Comparison of ENCODE assay signal across 14 mouse cellular contexts in genomic region chr10:83378083-83378833, GRCm38 (mm10). TPM values are rescaled to one million over a fixed set of nuclear protein-coding genes. Genes with fewer than 3 reads are reported as not detected.
DNase-seq lines count a peak whose midpoint lies in the region; ATAC-seq and TF ChIP-seq lines count a peak whose summit lies in the region.
"Had no signal": no experiment of that assay in that cellular context is flagged by ENCODE, and none has a peak within 500 bp of the region (broad histone marks: within the 10 kb centered on the region; RNA-seq: fewer than 3 reads in every experiment).

No protein-coding gene starts in this region.

- peaks cover 25% of the 10 kb centered on the region for H3K4me1 ChIP-seq in heart, embryonic 13.5 days
- no peaks in the 10 kb centered on the region; the same call in 1 of the 2 replicates for H3K4me1 ChIP-seq in lung, embryonic 14.5 days (ENCODE audit: insufficient read depth)
- H3K4me1 ChIP-seq: hindbrain, embryonic 12.5 days had no signal

- no peaks in the 10 kb centered on the region for H3K9me3 ChIP-seq in heart, embryonic 13.5 days
- no peaks in the 10 kb centered on the region for H3K9me3 ChIP-seq in lung, embryonic 14.5 days (ENCODE audit: low read depth, low read length)
- H3K9me3 ChIP-seq: hindbrain, embryonic 12.5 days had no signal

- H3K27ac ChIP-seq in heart, embryonic 13.5 days (replicated peaks) = peak overlapping the region; percentile 59
- H3K27ac ChIP-seq in lung, embryonic 14.5 days (ENCODE audit: low read depth) = no peak overlapping the region
- H3K27ac ChIP-seq: hindbrain, embryonic 12.5 days; kidney, postnatal 0 days; left cerebral cortex, adult 2 months had no signal

- WGBS in heart, embryonic 13.5 days = 48% methylated on average over 9 of the region's 9 CpGs
- 69% methylated on average over 9 of the region's 9 CpGs for WGBS in lung, embryonic 14.5 days

- no peak overlapping the region for H3K4me2 ChIP-seq in heart, embryonic 13.5 days
- no peak overlapping the region for H3K4me2 ChIP-seq in lung, embryonic 14.5 days
- H3K4me2 ChIP-seq: hindbrain, embryonic 12.5 days had no signal

- H3K36me3 ChIP-seq in heart, embryonic 13.5 days = peaks cover 29% of the 10 kb centered on the region
- peaks cover 12% of the 10 kb centered on the region; the same call in 1 of the 2 replicates for H3K36me3 ChIP-seq in lung, embryonic 14.5 days (ENCODE audit: insufficient read depth)

- H3K9ac ChIP-seq in heart, embryonic 13.5 days = no peak overlapping the region
- H3K9ac ChIP-seq in lung, embryonic 14.5 days = no peak overlapping the region
- H3K9ac ChIP-seq: hindbrain, embryonic 12.5 days had no signal

- H3K4me3 ChIP-seq in heart, embryonic 13.5 days = no peak overlapping the region
- no peak overlapping the region for H3K4me3 ChIP-seq in lung, embryonic 14.5 days (ENCODE audit: low read depth, low read length)
- H3K4me3 ChIP-seq: erythroblast, embryonic 14.5 days; hindbrain, embryonic 12.5 days; left cerebral cortex, adult 2 months had no signal

- no peak for DNase-seq in heart, postnatal 25 days (ENCODE audit: low spot score)
- DNase-seq in lung, embryonic 14.5 days = peak; percentile 85
- no peak for DNase-seq in lung, adult 18-20 months
- DNase-seq in adrenal gland, postnatal 25 days = peak; percentile 72
- DNase-seq in heart, postnatal 14 days = peak; percentile 7 to 39
- DNase-seq in layer of hippocampus, adult 9-10 months (ENCODE audit: low spot score) = no peak
- DNase-seq: thymus, postnatal 4 days had no signal

- ATAC-seq in heart, embryonic 13.5 days (ENCODE audit: extremely low read depth, insufficient number of reproducible peaks, low FRiP score, low TSS enrichment) = peak; percentile 71; the same call in 1 of the 2 replicates
- peak; percentile 67 for ATAC-seq in lung, embryonic 14.5 days (ENCODE audit: insufficient read depth)

- no peak for TF ChIP-seq CTCF in lung, embryonic 14.5 days (IDR thresholded peaks at IDR 0.05; ENCODE audit: low read depth)

- intact Hi-C loops in heart, postnatal 25 days (cut with DNase I) = no loop called here
- intact Hi-C loops in heart, postnatal 14 days (cut with DNase I) = no loop called here

- no peaks in the 10 kb centered on the region for H3K27me3 ChIP-seq in heart, embryonic 13.5 days (replicated peaks)
- no peaks in the 10 kb centered on the region for H3K27me3 ChIP-seq in lung, embryonic 14.5 days (ENCODE audit: insufficient read depth, low read length)
- H3K27me3 ChIP-seq: hindbrain, embryonic 12.5 days had no signal

RNA-seq across cellular contexts. Expression of gene D10Wsu102e, which starts 18.2 kb away (rescaled TPM):
- polyA plus RNA-seq in heart, embryonic 13.5 days (2015; fragmentation: Nextera tagmentation; extraction: Ambion mirVana) = 0.39 and 0.40 TPM in 2 replicates
- under 1 TPM; 0.42 to 0.62 TPM for total RNA-seq in heart, postnatal 25 days (2021)
- polyA plus RNA-seq in lung, embryonic 14.5 days (2014; fragmentation: Nextera tagmentation; extraction: Ambion mirVana) = 0.78 and 0.84 TPM in 2 replicates
- 1.0 and 1.2 TPM in 2 replicates for total RNA-seq in adrenal gland, postnatal 25 days (2021)
- under 1 TPM; 0.66 to 0.67 TPM for total RNA-seq in heart, postnatal 14 days (2021)

RNA-seq across cellular contexts. Expression of gene Slc41a2, which starts 40.6 kb away (rescaled TPM):
- 0.61 and 0.62 TPM in 2 replicates for polyA plus RNA-seq in heart, embryonic 13.5 days (2015; fragmentation: Nextera tagmentation; extraction: Ambion mirVana)
- 1 to 10 TPM; 1.5 to 1.6 TPM for total RNA-seq in heart, postnatal 25 days (2021)
- polyA plus RNA-seq in lung, embryonic 14.5 days (2014; fragmentation: Nextera tagmentation; extraction: Ambion mirVana) = 0.46 and 0.58 TPM in 2 replicates
- total RNA-seq in adrenal gland, postnatal 25 days (2021) = 3.7 and 5.6 TPM in 2 replicates
- total RNA-seq in heart, postnatal 14 days (2021) = 1 to 10 TPM in 1 of 2 experiments, under 1 TPM in 1; 0.84 to 1.5 TPM
- total RNA-seq: common myeloid progenitor, adult 5-6 weeks had no signal
- polyA plus RNA-seq: erythroblast, embryonic 14.5 days; liver, embryonic 16.5 days had no signal

Comparison
In these comparisons a context has a peak if more than half of its experiments do, and no peak if none do; other contexts are left out.
1. DNase-seq: peak in lung, embryonic 14.5 days (single experiment), adrenal gland, postnatal 25 days (single experiment) and heart, postnatal 14 days (2 of 2); none in heart, postnatal 25 days (single experiment), lung, adult 18-20 months (0 of 2) and layer of hippocampus, adult 9-10 months (single experiment).